In the genomic region with DNA sequence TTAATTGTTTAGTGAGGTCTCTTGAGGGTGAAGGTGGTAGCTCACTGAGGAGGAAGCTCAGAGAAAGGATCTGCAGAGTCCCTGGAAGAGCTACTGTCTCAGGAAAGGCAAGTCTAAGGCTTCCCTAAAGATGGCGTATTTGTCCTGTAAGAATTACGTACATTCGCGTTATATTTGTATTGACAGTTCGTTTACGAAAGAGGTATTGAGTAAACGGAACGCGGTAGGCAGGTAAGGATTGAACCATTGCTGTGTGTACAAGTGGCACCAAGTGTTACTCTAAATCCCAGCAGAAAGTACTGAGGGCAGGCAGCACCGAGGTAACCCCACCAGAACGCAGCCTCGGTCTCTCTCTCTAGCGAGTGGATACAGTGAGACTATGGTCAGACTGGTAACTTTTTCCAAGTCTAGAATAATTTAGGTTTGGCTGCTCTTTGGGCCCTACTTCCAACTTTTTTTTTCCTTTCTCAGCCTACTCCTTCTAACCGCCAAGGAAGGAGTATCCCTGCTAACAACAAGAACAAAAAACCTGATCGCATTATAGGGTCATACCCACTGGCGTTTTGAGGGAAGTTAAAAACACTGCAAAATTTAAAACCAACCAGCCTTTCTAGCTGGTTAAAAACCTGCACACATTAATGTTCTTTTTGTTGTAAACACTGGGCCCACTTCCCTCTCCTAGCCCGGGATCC, we compare ENCODE assay signal across 8 mouse cellular contexts. TPM values are rescaled to one million over a fixed set of nuclear protein-coding genes. Genes with fewer than 3 reads are reported as not detected.
DNase-seq lines count a peak whose midpoint lies in the region; ATAC-seq and TF ChIP-seq lines count a peak whose summit lies in the region.

A gene (plus strand): TSS at position 45 of the 692 bp plus-strand sequence.

- H3K9me3 ChIP-seq in lung, embryonic 14.5 days (ENCODE audit: low read depth, low read length) = no peaks in the 10 kb centered on the region
- H3K9me3 ChIP-seq in hindbrain, embryonic 14.5 days (ENCODE audit: control insufficient read depth, low read length) = no peaks in the 10 kb centered on the region
- H3K9me3 ChIP-seq in limb, embryonic 10.5 days (replicated peaks) = no peaks in the 10 kb centered on the region
- no peaks in the 10 kb centered on the region for H3K9me3 ChIP-seq in midbrain, postnatal 0 days (ENCODE audit: low read length)

- H3K4me2 ChIP-seq in lung, embryonic 14.5 days = peak within 1 kb of the TSS; percentile 81
- peak within 1 kb of the TSS; percentile 68 for H3K4me2 ChIP-seq in hindbrain, embryonic 14.5 days (replicated peaks)
- H3K4me2 ChIP-seq in midbrain, postnatal 0 days (ENCODE audit: low read depth, low read length, poor library complexity, severe bottlenecking) = peak within 1 kb of the TSS; percentile 77

- peak within 1 kb of the TSS; percentile 96 for H3K4me3 ChIP-seq in lung, embryonic 14.5 days (ENCODE audit: low read depth, low read length)
- H3K4me3 ChIP-seq in brown adipose tissue, adult 24 weeks (ENCODE audit: insufficient read depth, low read depth, low read length) = peak within 1 kb of the TSS; percentile 95
- H3K4me3 ChIP-seq in hindbrain, embryonic 14.5 days (replicated peaks; ENCODE audit: low read length) = peak within 1 kb of the TSS; percentile 70
- H3K4me3 ChIP-seq in limb, embryonic 10.5 days = peak within 1 kb of the TSS; percentile 86
- H3K4me3 ChIP-seq in midbrain, postnatal 0 days (ENCODE audit: low read depth, low read length) = peak within 1 kb of the TSS; percentile 96

- TF ChIP-seq CTCF in lung, embryonic 14.5 days (IDR thresholded peaks at IDR 0.05; ENCODE audit: low read depth) = peak; percentile 17; the same call in 1 of the 2 replicates
- peak; percentile 30 for TF ChIP-seq CTCF in midbrain, postnatal 0 days (IDR thresholded peaks at IDR 0.05)

- no peaks in the 10 kb centered on the region for H3K27me3 ChIP-seq in lung, embryonic 14.5 days (ENCODE audit: insufficient read depth, low read length)
- H3K27me3 ChIP-seq in hindbrain, embryonic 14.5 days (ENCODE audit: control insufficient read depth, insufficient read depth, low read length) = no peaks in the 10 kb centered on the region
- H3K27me3 ChIP-seq in limb, embryonic 10.5 days (ENCODE audit: low read depth, poor library complexity, severe bottlenecking) = no peaks in the 10 kb centered on the region
- no peaks in the 10 kb centered on the region for H3K27me3 ChIP-seq in midbrain, postnatal 0 days (ENCODE audit: insufficient read depth, low read length)

- 2% methylated on average over 17 of the region's 17 CpGs for WGBS in lung, embryonic 14.5 days
- WGBS in hindbrain, embryonic 14.5 days = 2% methylated on average over 17 of the region's 17 CpGs
- 3% methylated on average over 17 of the region's 17 CpGs for WGBS in limb, embryonic 10.5 days
- 2% methylated on average over 17 of the region's 17 CpGs for WGBS in midbrain, postnatal 0 days

- peaks cover 11% of the 10 kb centered on the region for H3K4me1 ChIP-seq in lung, embryonic 14.5 days (ENCODE audit: insufficient read depth)
- H3K4me1 ChIP-seq in brown adipose tissue, adult 24 weeks (ENCODE audit: control insufficient read depth, insufficient read depth, insufficient read length, low read length) = peaks cover 10% of the 10 kb centered on the region
- peaks cover 24% of the 10 kb centered on the region for H3K4me1 ChIP-seq in hindbrain, embryonic 14.5 days (replicated peaks; ENCODE audit: control insufficient read depth, insufficient read depth, low read length)
- peaks cover 27% of the 10 kb centered on the region for H3K4me1 ChIP-seq in limb, embryonic 10.5 days
- H3K4me1 ChIP-seq in midbrain, postnatal 0 days (ENCODE audit: insufficient read depth, low read length) = peaks cover 10% of the 10 kb centered on the region

- DNase-seq in lung, embryonic 14.5 days = peak; percentile 63
- DNase-seq in lung, postnatal 25 days (ENCODE audit: low spot score) = no peak
- peak; percentile 7 for DNase-seq in gastrocnemius, adult 18-20 months (ENCODE audit: low spot score)
- DNase-seq in hindbrain, embryonic 14.5 days (ENCODE audit: low spot score) = peak; percentile 67
- peak; percentile 52 for DNase-seq in limb, embryonic 10.5 days (ENCODE audit: low spot score)
- DNase-seq in midbrain, postnatal 0 days (ENCODE audit: low spot score) = peak; percentile 33
- DNase-seq in yolk sac, embryonic 10.5 days (ENCODE audit: low spot score) = peak; percentile 62

- peak within 1 kb of the TSS; percentile 95 for H3K9ac ChIP-seq in lung, embryonic 14.5 days
- H3K9ac ChIP-seq in hindbrain, embryonic 14.5 days = peak within 1 kb of the TSS; percentile 97
- peak within 1 kb of the TSS; percentile 96 for H3K9ac ChIP-seq in midbrain, postnatal 0 days (replicated peaks; ENCODE audit: low read length, poor library complexity, severe bottlenecking)

- H3K36me3 ChIP-seq in lung, embryonic 14.5 days (ENCODE audit: insufficient read depth) = no peaks in the 10 kb centered on the region
- H3K36me3 ChIP-seq in hindbrain, embryonic 14.5 days (replicated peaks; ENCODE audit: control insufficient read depth, insufficient read depth) = no peaks in the 10 kb centered on the region
- H3K36me3 ChIP-seq in limb, embryonic 10.5 days = no peaks in the 10 kb centered on the region
- no peaks in the 10 kb centered on the region for H3K36me3 ChIP-seq in midbrain, postnatal 0 days (ENCODE audit: insufficient read depth, low read length)

- H3K27ac ChIP-seq in lung, embryonic 14.5 days (ENCODE audit: low read depth) = peak within 1 kb of the TSS; percentile 100
- H3K27ac ChIP-seq in brown adipose tissue, adult 24 weeks (replicated peaks; ENCODE audit: low read depth, low read length) = peak within 1 kb of the TSS; percentile 78
- H3K27ac ChIP-seq in hindbrain, embryonic 14.5 days = peak within 1 kb of the TSS; percentile 97
- peak within 1 kb of the TSS; percentile 100 for H3K27ac ChIP-seq in limb, embryonic 10.5 days
- peak within 1 kb of the TSS; percentile 94 for H3K27ac ChIP-seq in midbrain, postnatal 0 days (ENCODE audit: low read depth, low read length)

- ATAC-seq in lung, embryonic 14.5 days (ENCODE audit: insufficient read depth) = peak; percentile 42; the same call in 1 of the 2 replicates
- no peak for ATAC-seq in hindbrain, embryonic 14.5 days (ENCODE audit: low FRiP score)
- no peak for ATAC-seq in midbrain, postnatal 0 days (ENCODE audit: low FRiP score)

RNA-seq across cellular contexts. Expression of the gene that starts here (rescaled TPM):
- 168 and 174 TPM in 2 replicates for polyA plus RNA-seq in lung, embryonic 14.5 days (2014; fragmentation: Nextera tagmentation; extraction: Ambion mirVana)
- polyA plus RNA-seq in brown adipose tissue, adult 24 weeks (2012; ENCODE audit: insufficient read depth, insufficient read length, missing spikeins) = 57.0 and 62.5 TPM in 2 replicates
- 100 to 1,000 TPM; 119 TPM for total RNA-seq in gastrocnemius, adult 18-20 months (2021)
- polyA plus RNA-seq in hindbrain, embryonic 14.5 days (2014; fragmentation: Nextera tagmentation; extraction: Ambion mirVana) = 105 and 106 TPM in 2 replicates
- 118 and 132 TPM in 2 replicates for polyA plus RNA-seq in limb, embryonic 10.5 days (2016; fragmentation: Nextera tagmentation; extraction: Ambion mirVana)
- 53.3 and 58.1 TPM in 2 replicates for total RNA-seq in midbrain, postnatal 0 days (2014; rRNA removed)
- 71.7 and 85.7 TPM in 2 replicates for polyA plus RNA-seq in midbrain, postnatal 0 days (2015; fragmentation: Nextera tagmentation; extraction: Ambion mirVana)
